Mouse (Mus musculus) embryonic facial prominence, embryonic 12.5 days (tissue): ENCODE data around the gene Hist1h2aa. TPM values are rescaled to one million over a fixed set of nuclear protein-coding genes. Genes with fewer than 3 reads are reported as not detected.

Source experiments
- ATAC-seq: fragments of 200-750 bp; cut with Nextera tagmentation; 2 replicates; pipeline ENCODE4 v1.8.0; 2017; ENCODE audit not compliant: insufficient number of reproducible peaks, insufficient read depth, low FRiP score, low TSS enrichment
- H3K27ac ChIP-seq: fragments of 300-500 bp; sonication (generic); 2 replicates; pipeline ENCODE4 v1.5.1; 2016; ENCODE audit warnings: mild to moderate bottlenecking
- H3K27me3 ChIP-seq: fragments of 300-500 bp; sonication (generic); 2 replicates; pipeline ENCODE4 v1.6.1; 2016; ENCODE audit warnings: mild to moderate bottlenecking, moderate library complexity
- H3K36me3 ChIP-seq: fragments of 300-500 bp; sonication (generic); 2 replicates; pipeline ENCODE4 v1.6.1; 2016; ENCODE audit warnings: mild to moderate bottlenecking
- H3K4me1 ChIP-seq: fragments of 300-500 bp; sonication (generic); 2 replicates; pipeline ENCODE4 v1.6.1; 2016
- H3K4me2 ChIP-seq: fragments of 300-500 bp; sonication (generic); replicated peaks from 2 replicates; pipeline ENCODE4 v1.6.1; 2016; ENCODE audit warnings: mild to moderate bottlenecking, moderate library complexity
- H3K4me3 ChIP-seq: fragments of 300-500 bp; sonication (generic); 2 replicates; pipeline ENCODE4 v1.5.1; 2016; ENCODE audit warnings: mild to moderate bottlenecking
- H3K9ac ChIP-seq: fragments of 300-500 bp; sonication (generic); 2 replicates; pipeline ENCODE4 v1.6.1; 2016; ENCODE audit warnings: mild to moderate bottlenecking, moderate library complexity
- H3K9me3 ChIP-seq: fragments of 300-500 bp; sonication (generic); 2 replicates; pipeline ENCODE4 v1.6.1; 2016; ENCODE audit warnings: mild to moderate bottlenecking, moderate library complexity
- WGBS: fragments of 180-500 bp; shearing (Covaris S2); methylation state at CpG from one replicate; pipeline ENCODE4 v1.1.7; 2016; 5-methylcytosine and 5-hydroxymethylcytosine counted together
- polyA plus RNA-seq: library from polyadenylated mRNA; unstranded; fragments of >200 nt; fragmentation: Nextera tagmentation; extraction: Ambion mirVana; gene quantifications from 2 replicates; pipeline ENCODE4 v1.2.1, GENCODE M21; 2016

Hist1h2aa gene
- polyA plus RNA-seq: not detected in 2 replicates

DNA sequence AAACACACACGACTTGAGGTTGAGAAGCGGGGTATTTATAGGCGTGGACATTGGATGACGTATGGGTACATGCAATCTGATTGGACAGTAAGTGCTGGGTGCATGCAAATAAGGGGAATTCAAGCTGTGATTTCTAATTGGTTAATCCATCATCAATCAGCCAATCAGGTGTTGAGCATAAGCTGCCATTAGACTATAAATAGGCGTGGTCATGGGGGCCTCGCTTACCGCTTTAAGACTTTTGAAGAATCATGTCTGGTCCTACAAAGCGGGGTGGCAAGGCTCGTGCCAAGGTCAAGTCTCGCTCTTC lies at the start of gene Hist1h2aa:
Gene Hist1h2aa (plus strand): TSS at position 252 of the 310 bp plus-strand sequence.
- WGBS: 93% methylated on average over 10 of the region's 10 CpGs
- Histone ChIP-seq H3K4me1 (peaks cover 8% of the 10 kb centered on the region; the same call in 1 of the 2 replicates), H3K27ac (no peak within 1 kb of the TSS), H3K9ac (no peak within 1 kb of the TSS), H3K27me3 (no peaks in the 10 kb centered on the region), H3K4me3 (no peak within 1 kb of the TSS), H3K36me3 (no peaks in the 10 kb centered on the region), H3K4me2 (no peak within 1 kb of the TSS), H3K9me3 (no peaks in the 10 kb centered on the region)
- ATAC-seq: no peak

DNA sequence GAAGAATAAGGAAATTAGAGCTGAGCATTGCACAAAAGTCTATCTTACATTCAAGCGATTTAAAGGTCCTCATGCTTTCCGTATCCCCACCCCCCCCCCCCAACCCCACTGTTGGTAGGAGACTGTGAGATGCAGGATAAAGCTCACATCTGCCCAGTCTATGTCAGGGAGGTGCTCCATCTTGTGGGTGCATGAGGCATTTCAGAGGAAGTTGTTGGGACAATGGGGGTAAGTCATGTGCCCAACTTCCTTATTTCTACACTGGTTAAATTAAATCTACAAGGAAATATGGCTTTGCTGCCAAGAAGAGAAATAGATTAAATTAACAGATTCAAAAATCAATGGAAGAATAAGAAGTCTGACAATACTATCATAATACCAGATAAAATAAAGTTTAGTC lies 48.7 kb upstream of the Hist1h2aa start:
- Histone ChIP-seq H3K4me1 (0 out of 2 replicates have a peak, but pooled peaks cover 6% of the 10 kb centered on the region), H3K27me3 (no peaks in the 10 kb centered on the region), H3K9me3 (no peaks in the 10 kb centered on the region), H3K4me2 (no peak overlapping the region), H3K27ac (no peak overlapping the region), H3K9ac (no peak overlapping the region), H3K36me3 (no peaks in the 10 kb centered on the region), H3K4me3 (no peak overlapping the region)
- ATAC-seq: no peak
- 46% methylated on average over 2 of the region's 2 CpGs for WGBS

DNA sequence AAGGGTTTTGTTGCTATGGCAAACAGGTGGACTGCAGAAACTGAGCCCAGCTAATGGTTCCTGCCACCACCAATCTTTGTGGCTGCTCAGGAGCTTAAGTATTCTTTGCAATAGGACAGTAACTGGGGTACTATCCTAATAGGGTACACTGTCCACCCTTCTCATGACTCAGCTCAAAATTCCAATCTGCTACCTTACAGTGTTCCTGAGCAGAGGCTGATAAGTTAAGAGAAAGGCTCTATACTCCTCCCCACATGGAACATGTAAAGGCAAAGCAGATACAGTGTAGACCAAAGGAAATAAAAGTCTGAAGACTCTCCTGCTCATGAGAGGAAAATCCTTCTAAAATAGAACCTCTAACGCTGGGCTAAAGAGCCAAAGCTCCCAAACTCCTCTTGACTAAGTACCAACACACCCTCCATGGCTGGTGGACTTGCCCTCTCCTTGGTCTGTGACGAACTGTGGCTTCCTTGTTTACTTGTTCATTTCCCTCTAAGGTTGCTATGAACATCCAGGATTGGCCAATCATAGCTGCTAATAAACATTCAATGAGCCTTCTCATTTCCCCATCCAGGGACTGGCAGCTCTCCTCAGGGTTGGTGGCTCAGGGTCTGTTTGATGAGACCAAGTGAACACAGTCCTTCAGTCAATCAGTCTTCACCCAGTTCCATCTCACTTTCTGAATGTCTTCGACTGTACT lies 47.1 kb upstream of the Hist1h2aa start:
- Histone ChIP-seq H3K4me3 (no peak overlapping the region), H3K9ac (no peak overlapping the region), H3K4me2 (no peak overlapping the region), H3K27ac (no peak overlapping the region), H3K27me3 (no peaks in the 10 kb centered on the region), H3K9me3 (no peaks in the 10 kb centered on the region), H3K36me3 (no peaks in the 10 kb centered on the region), H3K4me1 (0 out of 2 replicates have a peak, but pooled peaks cover 6% of the 10 kb centered on the region)
- 80% methylated on average over 3 of the region's 3 CpGs for WGBS
- ATAC-seq: no peak

DNA sequence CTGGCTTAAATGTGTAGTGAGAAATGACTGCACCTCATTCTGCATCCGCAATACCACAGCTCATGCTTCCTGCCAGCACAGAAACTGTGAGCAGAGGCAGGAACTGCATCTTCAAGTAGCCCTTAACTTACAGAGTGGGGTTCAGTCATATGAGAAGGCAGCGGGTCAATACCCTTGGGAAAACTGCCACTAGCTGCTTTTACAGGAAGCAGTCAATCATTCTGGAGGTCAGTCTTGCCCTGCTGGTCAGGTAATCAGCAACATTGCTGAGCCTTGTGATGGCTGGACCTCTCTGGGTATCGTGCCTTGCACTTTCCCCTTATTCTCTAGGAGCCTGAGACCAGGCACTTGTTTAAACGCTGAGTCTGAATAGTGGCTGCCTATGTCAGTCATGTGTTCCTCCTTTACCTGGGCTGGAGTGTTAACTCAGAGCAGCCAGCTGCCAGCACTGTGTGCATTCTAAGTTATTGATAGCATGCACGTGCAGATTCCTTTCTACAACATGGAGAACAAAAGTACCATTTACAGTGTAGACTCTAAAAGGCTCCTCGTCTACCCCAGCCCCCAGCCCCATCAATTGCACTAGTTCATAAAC lies 45.2 kb upstream of the Hist1h2aa start:
- ATAC-seq: no peak

DNA sequence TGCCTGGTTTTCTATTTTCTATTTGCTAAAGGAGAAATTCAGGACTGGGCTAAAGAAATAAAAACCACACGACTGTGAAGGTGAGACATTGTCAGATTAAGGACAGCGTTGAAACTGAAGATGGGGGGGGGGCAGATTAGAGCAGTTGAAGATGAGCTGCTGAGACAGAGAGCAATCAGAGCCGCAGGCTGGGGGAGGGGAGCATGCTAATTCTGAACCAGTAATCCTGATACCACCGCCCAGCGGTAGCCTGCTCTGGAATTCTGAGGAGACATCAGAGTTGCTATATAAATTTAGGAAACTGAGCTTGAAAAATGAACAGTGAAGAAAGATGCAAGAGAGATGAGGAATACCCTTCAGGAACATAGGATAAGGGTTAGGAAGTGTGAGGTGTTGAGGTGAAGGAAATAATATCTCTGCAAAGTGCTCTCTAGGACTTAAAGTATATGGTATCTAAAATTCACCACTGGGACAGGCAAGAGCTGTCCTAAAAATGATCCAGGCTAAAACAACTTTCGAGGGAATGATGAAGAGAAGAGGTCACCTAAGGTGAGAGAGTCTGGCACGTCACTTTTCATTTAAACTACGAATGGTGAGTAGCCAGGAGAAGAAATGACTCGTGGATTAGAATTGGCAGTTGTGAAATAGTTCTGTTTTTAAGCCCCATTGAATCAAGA lies 41.5 kb upstream of the Hist1h2aa start:
- H3K9me3 ChIP-seq: no peaks in the 10 kb centered on the region
- H3K4me1 ChIP-seq: 0 out of 2 replicates have a peak, but pooled peaks cover 6% of the 10 kb centered on the region
- no peak overlapping the region for H3K4me2 ChIP-seq
- no peak overlapping the region for H3K27ac ChIP-seq
- 33% methylated on average over 9 of the region's 9 CpGs for WGBS
- no peaks in the 10 kb centered on the region for H3K27me3 ChIP-seq
- ATAC-seq: no peak
- H3K36me3 ChIP-seq: no peaks in the 10 kb centered on the region
- no peak overlapping the region for H3K4me3 ChIP-seq
- no peak overlapping the region for H3K9ac ChIP-seq

More for the DNA sequence above, 45.2 kb upstream of the Hist1h2aa start:
- Histone ChIP-seq H3K9me3 (no peaks in the 10 kb centered on the region), H3K27ac (no peak overlapping the region), H3K27me3 (no peaks in the 10 kb centered on the region), H3K4me1 (0 out of 2 replicates have a peak, but pooled peaks cover 6% of the 10 kb centered on the region), H3K36me3 (no peaks in the 10 kb centered on the region), H3K9ac (no peak overlapping the region), H3K4me3 (no peak overlapping the region), H3K4me2 (no peak overlapping the region)
- WGBS: 35% methylated on average over 6 of the region's 6 CpGs

DNA sequence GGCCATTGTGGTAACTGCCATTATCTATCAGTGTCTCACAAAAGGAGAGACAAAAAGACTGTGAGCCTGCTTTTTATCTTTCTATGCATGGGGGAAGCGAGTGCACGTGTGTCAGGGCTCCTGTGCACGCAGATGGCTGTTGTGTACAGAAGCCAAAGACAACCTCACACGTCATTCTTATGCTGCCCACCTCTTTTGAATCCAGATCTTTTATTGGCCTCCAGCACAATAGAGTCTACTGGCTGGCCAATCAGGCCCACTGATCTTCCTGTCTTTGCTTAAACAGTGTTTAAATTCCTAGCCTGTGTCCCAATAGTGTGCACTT lies 41.0 kb upstream of the Hist1h2aa start:
- H3K27ac ChIP-seq: no peak overlapping the region
- H3K36me3 ChIP-seq: no peaks in the 10 kb centered on the region
- H3K4me3 ChIP-seq: no peak overlapping the region
- no peaks in the 10 kb centered on the region for H3K9me3 ChIP-seq
- no peak overlapping the region for H3K9ac ChIP-seq
- ATAC-seq: no peak
- H3K4me1 ChIP-seq: 0 out of 2 replicates have a peak, but pooled peaks cover 6% of the 10 kb centered on the region
- H3K27me3 ChIP-seq: no peaks in the 10 kb centered on the region
- 64% methylated on average over 4 of the region's 4 CpGs for WGBS
- no peak overlapping the region for H3K4me2 ChIP-seq

DNA sequence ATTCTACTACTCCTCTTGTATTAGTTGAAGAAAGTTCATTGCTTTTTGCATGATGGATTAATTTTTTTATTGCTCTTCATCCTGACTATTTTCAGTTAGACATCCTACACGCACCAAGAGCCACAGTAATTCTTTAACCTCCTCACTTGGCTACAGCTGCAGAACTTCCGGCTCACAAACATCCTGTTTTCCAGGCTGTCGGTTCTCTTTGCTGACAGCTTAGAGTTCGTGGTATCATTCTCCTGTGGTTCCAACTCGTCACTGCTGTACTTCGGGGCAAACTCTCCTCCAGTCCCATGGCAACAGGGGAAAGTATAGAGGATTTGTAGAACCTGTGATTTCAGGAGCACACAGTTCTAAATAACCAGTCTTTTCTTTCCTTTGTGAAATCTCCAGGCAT lies 36.0 kb upstream of the Hist1h2aa start:
- 46% methylated on average over 6 of the region's 6 CpGs for WGBS
- Histone ChIP-seq H3K36me3 (no peaks in the 10 kb centered on the region), H3K9me3 (no peaks in the 10 kb centered on the region), H3K4me2 (no peak overlapping the region), H3K9ac (no peak overlapping the region), H3K27me3 (no peaks in the 10 kb centered on the region), H3K4me1 (no peaks in the 10 kb centered on the region), H3K27ac (no peak overlapping the region), H3K4me3 (no peak overlapping the region)
- ATAC-seq: no peak

DNA sequence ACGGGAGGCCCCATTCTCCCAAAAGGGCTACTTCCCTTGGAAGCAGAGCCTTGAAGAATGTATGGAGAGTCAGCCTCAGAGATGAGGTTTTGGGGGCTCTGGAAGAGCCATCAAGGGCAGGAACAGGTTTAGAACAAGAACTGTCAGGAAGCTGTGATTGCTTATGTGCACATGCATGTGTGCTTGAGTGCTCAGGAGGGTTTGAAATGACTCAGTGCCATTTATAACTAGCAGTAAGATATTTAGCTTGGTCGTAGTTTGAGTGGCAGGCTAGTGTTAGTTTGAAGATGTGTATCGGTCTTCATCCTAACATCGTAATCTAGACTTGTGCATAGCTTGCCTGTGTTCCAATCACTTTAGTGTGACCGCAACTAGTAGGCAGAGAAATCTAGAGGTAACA lies 27.4 kb upstream of the Hist1h2aa start:
- WGBS: 94% methylated on average over 5 of the region's 5 CpGs
- Histone ChIP-seq H3K4me1 (no peaks in the 10 kb centered on the region), H3K27me3 (no peaks in the 10 kb centered on the region)

DNA sequence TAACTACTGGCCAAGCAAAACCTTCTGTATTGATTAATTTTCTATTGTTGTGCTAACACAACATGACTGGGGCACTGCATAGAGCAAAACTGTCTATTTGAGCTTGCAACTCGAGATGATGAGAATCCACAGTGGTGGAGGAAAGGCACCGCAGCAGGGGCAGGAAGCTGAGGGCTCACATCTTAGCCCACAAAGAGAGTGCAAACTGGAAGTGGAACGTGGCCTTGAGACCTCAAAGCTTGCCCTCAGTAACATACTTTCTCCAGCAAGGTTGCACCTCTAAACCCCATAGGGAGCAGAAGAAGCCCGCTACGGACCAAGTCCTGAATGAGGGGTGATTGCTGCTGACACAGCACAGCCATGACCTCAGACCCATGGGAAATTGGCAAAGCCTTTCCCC lies 24.1 kb upstream of the Hist1h2aa start:
- no peaks in the 10 kb centered on the region for H3K36me3 ChIP-seq
- no peaks in the 10 kb centered on the region for H3K4me1 ChIP-seq
- no peak overlapping the region for H3K4me2 ChIP-seq
- H3K27me3 ChIP-seq: no peaks in the 10 kb centered on the region
- no peak for ATAC-seq
- no peak overlapping the region for H3K9ac ChIP-seq
- WGBS: 68% methylated on average over 5 of the region's 5 CpGs
- H3K9me3 ChIP-seq: no peaks in the 10 kb centered on the region
- H3K27ac ChIP-seq: no peak overlapping the region
- H3K4me3 ChIP-seq: no peak overlapping the region

More for the DNA sequence above, 27.4 kb upstream of the Hist1h2aa start:
- no peak overlapping the region for H3K27ac ChIP-seq
- no peak overlapping the region for H3K4me3 ChIP-seq
- H3K36me3 ChIP-seq: no peaks in the 10 kb centered on the region
- no peak for ATAC-seq
- no peak overlapping the region for H3K4me2 ChIP-seq
- H3K9me3 ChIP-seq: no peaks in the 10 kb centered on the region
- H3K9ac ChIP-seq: no peak overlapping the region

DNA sequence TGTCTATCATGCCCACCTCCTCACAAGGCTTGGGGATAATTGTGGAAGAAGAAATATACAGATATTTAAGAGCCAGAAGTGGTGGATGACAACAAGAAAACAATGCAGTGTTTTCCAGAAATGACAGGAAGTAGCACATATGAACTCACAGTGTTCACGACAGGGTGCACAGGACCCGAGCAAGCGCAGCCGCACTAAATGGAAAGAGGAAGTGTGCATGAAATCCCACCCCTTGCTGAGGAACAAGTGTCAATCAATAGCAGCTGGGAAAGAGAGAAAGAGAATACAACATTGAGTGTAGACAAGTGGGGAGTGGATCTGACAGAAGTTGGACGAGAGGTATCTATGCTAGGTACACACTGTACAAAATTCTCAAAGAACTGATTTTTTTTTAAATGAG lies 22.9 kb upstream of the Hist1h2aa start:
- Histone ChIP-seq H3K27ac (no peak overlapping the region), H3K4me3 (no peak overlapping the region), H3K9me3 (no peaks in the 10 kb centered on the region), H3K9ac (no peak overlapping the region), H3K36me3 (no peaks in the 10 kb centered on the region), H3K4me2 (no peak overlapping the region), H3K27me3 (no peaks in the 10 kb centered on the region), H3K4me1 (no peaks in the 10 kb centered on the region)
- ATAC-seq: no peak
- WGBS: 76% methylated on average over 5 of the region's 5 CpGs

DNA sequence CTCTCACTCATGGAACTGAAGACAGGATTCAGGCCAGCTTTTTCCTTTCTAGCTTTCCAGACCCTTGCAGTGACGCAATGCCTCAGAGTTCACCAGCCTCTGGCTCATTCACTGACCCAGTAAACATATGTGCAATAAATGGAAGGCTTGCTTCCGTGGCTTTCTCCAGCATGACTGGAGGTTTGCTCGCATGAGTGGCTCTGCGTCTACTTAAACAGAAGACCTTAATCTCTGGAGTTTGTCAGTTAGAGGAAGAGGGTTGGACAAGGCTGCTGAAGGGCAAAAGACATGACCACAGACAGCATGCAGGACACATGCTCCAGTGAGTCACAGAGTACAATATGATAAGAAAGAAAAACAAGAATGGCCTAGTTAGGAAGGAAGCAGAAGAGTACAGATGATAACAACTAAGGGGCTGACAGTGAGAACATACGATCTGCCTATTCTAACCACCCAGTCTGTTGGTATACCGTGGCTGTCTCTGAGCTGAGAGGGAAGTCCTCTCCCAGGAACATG lies 20.4 kb upstream of the Hist1h2aa start:
- Histone ChIP-seq H3K4me2 (no peak overlapping the region), H3K4me1 (no peaks in the 10 kb centered on the region), H3K27ac (no peak overlapping the region), H3K4me3 (no peak overlapping the region), H3K9me3 (no peaks in the 10 kb centered on the region), H3K36me3 (no peaks in the 10 kb centered on the region), H3K9ac (no peak overlapping the region), H3K27me3 (no peaks in the 10 kb centered on the region)
- no peak for ATAC-seq
- WGBS: 65% methylated on average over 6 of the region's 6 CpGs
